Mouse (Mus musculus) lung, embryonic 16.5 days (tissue): ENCODE data around the gene Olfr231. TPM values are rescaled to one million over a fixed set of nuclear protein-coding genes. Genes with fewer than 3 reads are reported as not detected.

Source experiments
- ATAC-seq: fragments of 200-750 bp; cut with Nextera tagmentation; 2 replicates; pipeline ENCODE4 v1.8.0; 2017; ENCODE audit warnings: low read depth, mild to moderate bottlenecking, moderate library complexity
- H3K27ac ChIP-seq: fragments of 300-500 bp; sonication (generic); 2 replicates; pipeline ENCODE4 v1.5.1; 2014; ENCODE audit warnings: mild to moderate bottlenecking, control low read depth, low read length
- H3K27me3 ChIP-seq: fragments of 300-500 bp; sonication (generic); 2 replicates; pipeline ENCODE4 v1.6.1; 2014; ENCODE audit warnings: low read depth, low read length, mixed read lengths; ENCODE audit not compliant: control insufficient read depth, insufficient read depth
- H3K36me3 ChIP-seq: fragments of 300-500 bp; sonication (generic); 2 replicates; pipeline ENCODE4 v1.6.1; 2014; ENCODE audit warnings: low read length; ENCODE audit not compliant: control insufficient read depth, insufficient read depth
- H3K4me1 ChIP-seq: fragments of 300-500 bp; sonication (generic); replicated peaks from 2 replicates; pipeline ENCODE4 v1.6.1; 2014; ENCODE audit warnings: low read length, mixed read lengths; ENCODE audit not compliant: control insufficient read depth, insufficient read depth
- H3K4me2 ChIP-seq: fragments of 300-500 bp; sonication (generic); 2 replicates; pipeline ENCODE4 v1.6.1; 2014; ENCODE audit warnings: low read depth, low read length, control low read depth
- H3K4me3 ChIP-seq: fragments of 300-500 bp; sonication (generic); 2 replicates; pipeline ENCODE4 v1.5.1; 2014; ENCODE audit warnings: mild to moderate bottlenecking, low read length, control low read depth
- H3K9ac ChIP-seq: fragments of 300-500 bp; sonication (generic); 2 replicates; pipeline ENCODE4 v1.6.1; 2014; ENCODE audit warnings: low read length, control low read depth
- H3K9me3 ChIP-seq: fragments of 300-500 bp; sonication (generic); 2 replicates; pipeline ENCODE4 v1.6.1; 2016; ENCODE audit warnings: low read length; ENCODE audit not compliant: control insufficient read depth
- WGBS: fragments of 180-500 bp; shearing (Covaris S2); extraction: QIAGEN DNeasy Blood & Tissue Kit; methylation state at CpG from one replicate; pipeline ENCODE4 v1.1.7; 2014; 5-methylcytosine and 5-hydroxymethylcytosine counted together
- polyA plus RNA-seq: library from polyadenylated mRNA; unstranded; fragments of >200 nt; fragmentation: Nextera tagmentation; extraction: Ambion mirVana; gene quantifications from 2 replicates; pipeline ENCODE4 v1.2.1, GENCODE M21; 2015

Gene Olfr231
- polyA plus RNA-seq, 1 experiment from 2014 or later: not detected

DNA sequence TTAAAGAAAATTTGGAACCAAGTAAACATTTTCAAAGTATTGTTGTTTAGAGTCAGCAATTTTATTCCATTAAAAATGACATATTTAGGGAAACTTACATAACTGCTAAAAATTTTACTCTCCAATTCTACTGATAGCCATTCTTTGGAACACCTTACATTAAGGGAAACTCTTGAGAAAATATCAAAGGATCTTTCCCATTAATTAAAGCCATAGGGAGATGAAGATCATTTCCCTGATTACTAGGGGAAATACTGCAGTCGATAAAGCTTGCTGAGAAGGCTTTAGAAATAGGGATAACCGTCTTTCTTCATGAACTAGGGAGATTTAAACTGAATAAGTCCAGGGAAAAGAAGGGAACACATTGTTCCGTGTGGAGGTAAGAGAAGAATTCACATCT lies 10.3 kb upstream of the Olfr231 start, which contains the start of gene Olfr424:
TSS of gene Olfr424 (plus strand) at position 301 of the 400 bp plus-strand sequence.
- Histone ChIP-seq H3K36me3 (no peaks in the 10 kb centered on the region), H3K4me1 (no peaks in the 10 kb centered on the region), H3K27ac (no peak within 1 kb of the TSS), H3K4me3 (no peak within 1 kb of the TSS), H3K4me2 (no peak within 1 kb of the TSS), H3K27me3 (no peaks in the 10 kb centered on the region), H3K9ac (no peak within 1 kb of the TSS), H3K9me3 (no peaks in the 10 kb centered on the region)
- WGBS: 68% methylated on average over 3 of the region's 3 CpGs
- no peak for ATAC-seq

- no peaks in the 10 kb centered on the region for H3K27me3 ChIP-seq
- no peak overlapping the region for H3K27ac ChIP-seq
- no peaks in the 10 kb centered on the region for H3K9me3 ChIP-seq
- no peaks in the 10 kb centered on the region for H3K4me1 ChIP-seq
- 46% methylated on average over 2 of the region's 2 CpGs for WGBS
- H3K4me3 ChIP-seq: no peak overlapping the region
- no peaks in the 10 kb centered on the region for H3K36me3 ChIP-seq
- ATAC-seq: no peak
- no peak overlapping the region for H3K9ac ChIP-seq
- H3K4me2 ChIP-seq: no peak overlapping the region
Measured at GRCm38 (mm10) chr1:174103735-174104134, 17.2 kb downstream of the Olfr231 start.

DNA sequence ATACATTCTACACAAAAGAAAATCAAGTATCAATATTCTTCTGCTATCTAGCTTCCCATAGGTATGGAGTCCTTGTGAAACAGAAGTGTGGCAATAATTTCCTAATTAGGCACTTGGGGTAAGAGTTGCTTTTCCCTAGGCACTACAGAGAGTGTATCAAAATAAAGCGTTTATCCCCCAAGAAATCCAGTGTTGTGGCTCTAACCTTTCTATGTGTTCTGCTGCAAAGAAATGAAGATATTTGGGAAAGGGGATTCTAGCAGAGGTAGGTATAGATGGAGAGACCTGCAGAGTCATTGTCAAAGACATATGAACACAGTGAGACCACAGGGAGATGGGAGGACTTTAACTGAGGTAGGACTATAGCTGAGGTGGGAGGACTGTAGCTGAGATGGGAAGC lies 24.4 kb downstream of the Olfr231 start, which contains the start of gene Olfr427:
TSS of gene Olfr427 (plus strand) at position 301 of the 400 bp plus-strand sequence.
- no peaks in the 10 kb centered on the region for H3K9me3 ChIP-seq
- 88% methylated on average over 1 of the region's 1 CpGs for WGBS
- no peaks in the 10 kb centered on the region for H3K27me3 ChIP-seq
- no peak within 1 kb of the TSS for H3K27ac ChIP-seq
- no peak within 1 kb of the TSS for H3K4me2 ChIP-seq
- H3K36me3 ChIP-seq: no peaks in the 10 kb centered on the region
- H3K4me1 ChIP-seq: no peaks in the 10 kb centered on the region
- ATAC-seq: no peak
- H3K4me3 ChIP-seq: no peak within 1 kb of the TSS
- H3K9ac ChIP-seq: no peak within 1 kb of the TSS

DNA sequence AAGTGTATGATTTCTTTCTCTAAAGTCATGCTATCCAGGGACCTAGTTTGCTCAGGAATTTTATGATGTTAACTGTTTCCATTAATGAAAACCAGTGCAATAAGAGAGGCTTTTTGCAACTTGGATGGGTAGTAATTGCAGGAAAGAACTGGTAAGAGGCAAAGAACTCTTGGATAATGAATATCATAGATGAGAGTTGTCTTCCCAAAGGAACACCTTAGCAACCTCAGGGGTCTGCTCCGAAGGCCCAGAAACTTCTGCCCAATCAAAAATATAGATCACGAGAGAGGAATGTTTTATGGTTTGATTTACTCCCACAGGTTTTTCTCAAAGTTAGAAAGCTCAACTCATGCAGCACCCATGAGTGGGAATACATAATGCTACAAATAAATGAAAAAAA lies 36.9 kb downstream of the Olfr231 start, which contains the start of gene Olfr429:
TSS of gene Olfr429 (plus strand) at position 301 of the 400 bp plus-strand sequence.
- Histone ChIP-seq H3K27ac (no peak within 1 kb of the TSS), H3K9ac (no peak within 1 kb of the TSS), H3K4me3 (no peak within 1 kb of the TSS), H3K4me1 (no peaks in the 10 kb centered on the region), H3K9me3 (no peaks in the 10 kb centered on the region), H3K4me2 (no peak within 1 kb of the TSS), H3K27me3 (no peaks in the 10 kb centered on the region), H3K36me3 (no peaks in the 10 kb centered on the region)
- 85% methylated on average over 2 of the region's 2 CpGs for WGBS
- ATAC-seq: no peak

DNA sequence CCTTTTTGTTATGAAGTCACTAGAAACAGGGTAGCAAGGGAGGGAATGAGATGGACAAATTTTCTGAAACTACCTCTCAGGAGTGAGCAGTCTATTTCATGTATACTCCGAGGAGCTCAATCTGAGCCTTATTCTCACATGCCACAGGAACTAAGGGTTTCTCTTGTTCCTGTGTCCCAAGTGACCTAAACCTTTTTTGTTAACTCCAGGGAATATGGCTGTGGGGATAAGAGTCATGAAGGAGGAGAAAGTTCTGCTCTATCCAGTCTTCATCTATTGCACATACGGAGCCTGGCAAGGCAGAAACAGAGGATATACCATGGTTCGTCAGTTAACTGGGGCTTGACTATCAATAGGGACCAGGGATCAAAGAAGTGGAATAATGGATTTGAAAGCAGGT lies 54.7 kb downstream of the Olfr231 start, which contains the start of gene Olfr430:
TSS of gene Olfr430 (plus strand) at position 301 of the 400 bp plus-strand sequence.
- 87% methylated on average over 3 of the region's 3 CpGs for WGBS
- ATAC-seq: no peak

More for the DNA sequence above, 54.7 kb downstream of the Olfr231 start, which contains the start of gene Olfr430:
- H3K9me3 ChIP-seq: no peaks in the 10 kb centered on the region
- H3K27me3 ChIP-seq: no peaks in the 10 kb centered on the region
- H3K4me1 ChIP-seq: no peaks in the 10 kb centered on the region
- no peak within 1 kb of the TSS for H3K9ac ChIP-seq
- no peak within 1 kb of the TSS for H3K4me2 ChIP-seq
- no peak within 1 kb of the TSS for H3K27ac ChIP-seq
- no peak within 1 kb of the TSS for H3K4me3 ChIP-seq
- H3K36me3 ChIP-seq: no peaks in the 10 kb centered on the region

Other genes with a start within 250 kb of the Olfr231 start
- gene Ifi211, start 208.1 kb downstream of the Olfr231 start, polyA plus RNA-seq: 1.1 and 1.8 TPM in 2 replicates
- gene Mndal, start 178.7 kb downstream of the Olfr231 start, polyA plus RNA-seq: 3.3 and 3.4 TPM in 2 replicates
- 1.4 and 1.5 TPM in 2 replicates for gene Ifi203, start 178.5 kb downstream of the Olfr231 start, polyA plus RNA-seq
- 0.16 TPM in 1 of 2 replicates, not detected in the other for gene Ifi202b, start 138.4 kb downstream of the Olfr231 start, polyA plus RNA-seq
- 0.38 and 0.60 TPM in 2 replicates for gene Ifi205, start 89.4 kb downstream of the Olfr231 start, polyA plus RNA-seq
- not detected in 2 replicates for gene Olfr433, start 80.5 kb downstream of the Olfr231 start, polyA plus RNA-seq
- not detected in 2 replicates for gene Olfr432, start 72.0 kb downstream of the Olfr231 start, polyA plus RNA-seq
- not detected in 2 replicates for gene Olfr430, start 54.6 kb downstream of the Olfr231 start, polyA plus RNA-seq
- gene Olfr429, start 36.8 kb downstream of the Olfr231 start, polyA plus RNA-seq: not detected in 2 replicates
- not detected in 2 replicates for gene Olfr427, start 24.3 kb downstream of the Olfr231 start, polyA plus RNA-seq
- gene Olfr424, start 10.4 kb upstream of the Olfr231 start, polyA plus RNA-seq: not detected in 2 replicates
- not detected in 2 replicates for gene Olfr420, start 34.5 kb upstream of the Olfr231 start, polyA plus RNA-seq
- gene Spta1, start 51.6 kb upstream of the Olfr231 start, polyA plus RNA-seq: 0.26 and 0.57 TPM in 2 replicates
- gene Olfr419, start 130.9 kb upstream of the Olfr231 start, polyA plus RNA-seq: not detected in 2 replicates
- not detected in 2 replicates for gene Mptx1, start 209.4 kb upstream of the Olfr231 start, polyA plus RNA-seq
- not detected in 2 replicates for gene Olfr417, start 244.0 kb upstream of the Olfr231 start, polyA plus RNA-seq